Mouse (Mus musculus) gastrocnemius, adult 8-10 months (tissue): Measurements from ENCODE around the gene Msi2. TPM values are rescaled to one million over a fixed set of nuclear protein-coding genes. Genes with fewer than 3 reads are reported as not detected.

Experiments used
- DNase-seq, 2 experiments: peaks; one replicate each; pipeline ENCODE4 v3.0.0; 2022; ENCODE audit warnings: low spot score in 2 of 2
- total RNA-seq, 4 experiments: library from RNA; stranded (reverse); gene quantifications; 2 replicates each; pipeline ENCODE4 v1.2.4; 2022

Msi2 gene
- total RNA-seq, 4 experiments from 2014 or later: 150 to 209 (median 176) TPM

DNA sequence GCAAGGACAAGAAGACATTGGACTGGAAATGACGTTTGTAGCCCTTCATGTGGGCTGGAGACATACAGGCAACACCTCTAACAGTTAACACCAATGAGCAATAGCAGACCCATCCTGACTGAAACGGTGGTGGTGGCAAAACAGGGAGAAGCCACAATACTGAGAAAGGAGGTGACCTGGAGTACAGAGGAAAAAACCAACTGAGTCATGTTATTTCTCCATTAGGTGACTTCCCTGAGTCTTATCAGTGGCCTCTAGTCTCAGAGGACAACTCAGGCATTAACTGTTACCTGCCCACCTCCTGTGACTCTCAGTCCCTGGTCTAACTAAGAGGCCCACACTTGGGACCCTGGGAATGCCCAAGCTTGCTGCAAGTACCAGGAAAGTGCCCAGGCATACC lies 80.1 kb downstream of the Msi2 start:
- no peak for DNase-seq

DNA sequence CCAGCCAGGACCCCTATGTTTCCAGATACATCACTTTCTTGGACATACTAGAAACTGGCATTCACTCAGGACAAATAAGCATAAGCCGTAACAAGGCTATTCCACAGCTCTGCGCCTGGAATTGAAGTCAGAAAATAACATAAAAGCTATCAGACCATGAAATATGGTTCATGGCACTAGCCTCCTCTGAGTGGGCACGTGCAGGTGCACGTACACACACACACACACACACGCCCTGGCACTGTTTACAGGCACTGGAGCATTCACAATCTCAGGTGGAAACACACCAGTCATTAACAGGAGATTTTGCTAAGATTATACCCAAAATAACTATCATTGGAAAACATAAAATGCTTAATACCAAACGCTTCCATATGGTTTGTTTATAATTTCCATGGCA lies 81.4 kb downstream of the Msi2 start:
- DNase-seq: no peak

GRCm38 (mm10) chr11:88636319-88636718 lies 82.0 kb downstream of the Msi2 start:
- no peak for DNase-seq

GRCm38 (mm10) chr11:88634627-88635026 lies 83.7 kb downstream of the Msi2 start:
- DNase-seq: peak; percentile 51 to 55

- no peak for DNase-seq
These were observed 86.4 kb downstream of the Msi2 start for GRCm38 (mm10) chr11:88631932-88632230.

DNA sequence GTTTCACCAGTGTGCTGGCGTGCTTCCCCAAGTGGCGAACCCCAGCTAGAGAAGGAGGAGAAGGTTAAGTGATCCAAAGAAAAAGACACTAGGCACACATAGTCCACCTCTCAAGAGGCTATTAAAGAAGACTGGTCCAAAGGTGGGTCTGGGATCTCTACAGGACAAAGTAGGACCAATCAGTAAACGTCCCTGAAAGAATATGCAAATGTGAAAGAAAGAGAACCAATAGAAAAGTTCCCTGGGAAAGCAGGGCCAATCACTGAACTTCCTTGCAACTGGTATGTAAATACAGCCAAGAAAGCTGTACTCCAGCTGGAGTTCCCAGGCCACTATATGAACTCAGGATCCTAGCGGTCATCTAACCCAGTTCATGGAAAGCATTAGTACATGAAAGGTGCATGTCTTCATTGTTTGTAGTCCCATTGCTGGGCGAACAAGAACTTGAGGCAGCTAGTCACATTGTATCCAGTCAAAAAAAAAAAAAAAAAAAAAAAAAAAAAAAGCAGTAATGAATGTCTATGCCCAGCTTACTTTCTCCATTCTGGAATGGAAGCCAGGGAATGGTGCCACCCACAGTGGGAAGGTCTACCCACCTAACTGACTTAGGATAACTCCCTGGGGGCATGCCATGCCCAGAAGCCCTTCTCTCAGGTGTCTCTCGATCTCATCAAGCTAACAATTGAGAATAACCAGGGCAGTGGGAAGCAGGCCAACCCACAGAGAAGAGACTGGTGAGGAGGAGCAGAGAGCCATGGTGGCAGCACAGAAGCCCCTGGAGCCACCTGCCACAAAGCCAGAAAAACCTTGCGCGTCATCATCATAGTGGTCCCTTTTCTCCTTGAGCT lies 87.0 kb downstream of the Msi2 start:
- no peak for DNase-seq

- no peak for DNase-seq
These were observed 88.7 kb downstream of the Msi2 start for GRCm38 (mm10) chr11:88629619-88630018.

DNA sequence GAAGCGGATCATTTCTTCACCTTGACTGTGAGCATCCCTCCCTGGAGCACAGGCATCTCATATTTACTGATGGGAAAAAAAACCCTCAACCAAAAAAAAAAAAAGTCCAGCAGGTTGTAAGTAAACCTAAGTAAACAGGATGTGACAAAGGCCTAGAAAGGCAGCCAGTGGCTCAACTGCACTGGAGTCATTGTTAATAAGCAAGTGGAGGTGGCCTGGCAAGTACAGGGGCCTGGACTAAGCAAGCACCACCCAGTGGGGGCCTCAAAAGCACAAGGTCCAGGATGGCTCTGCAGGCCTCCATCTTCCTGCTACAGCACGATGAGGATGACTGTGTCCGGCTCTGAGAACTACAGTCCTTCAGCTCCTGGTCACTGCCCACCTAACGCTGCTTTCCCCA lies 89.1 kb downstream of the Msi2 start:
- DNase-seq: no peak

GRCm38 (mm10) chr11:88628676-88629075 lies 89.6 kb downstream of the Msi2 start:
- no peak for DNase-seq

GRCm38 (mm10) chr11:88627327-88627726 lies 91.0 kb downstream of the Msi2 start:
- no peak for DNase-seq

DNA sequence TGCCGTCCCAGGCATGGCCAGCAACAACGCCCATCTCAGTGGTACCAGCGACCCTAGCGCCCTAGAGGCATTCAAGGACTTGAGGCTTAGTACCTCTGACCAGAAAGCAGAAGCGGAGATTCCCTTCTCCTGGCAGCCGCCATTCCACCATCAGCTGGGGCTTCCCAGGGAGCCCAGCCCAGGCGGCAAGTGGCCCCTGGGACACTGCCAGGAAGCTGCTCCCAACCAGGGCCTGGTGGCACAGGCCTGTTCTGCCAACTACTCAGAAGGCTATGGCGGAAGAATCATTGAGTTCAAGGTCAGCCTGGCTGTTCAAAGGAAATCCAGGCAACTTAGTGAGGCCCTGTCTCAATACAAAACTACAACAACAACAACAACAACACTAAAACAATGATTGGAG lies 91.7 kb downstream of the Msi2 start:
- peak in 1 of 2 experiments; percentile 39 for DNase-seq

GRCm38 (mm10) chr11:88626061-88626460 lies 92.3 kb downstream of the Msi2 start:
- DNase-seq: no peak

DNA sequence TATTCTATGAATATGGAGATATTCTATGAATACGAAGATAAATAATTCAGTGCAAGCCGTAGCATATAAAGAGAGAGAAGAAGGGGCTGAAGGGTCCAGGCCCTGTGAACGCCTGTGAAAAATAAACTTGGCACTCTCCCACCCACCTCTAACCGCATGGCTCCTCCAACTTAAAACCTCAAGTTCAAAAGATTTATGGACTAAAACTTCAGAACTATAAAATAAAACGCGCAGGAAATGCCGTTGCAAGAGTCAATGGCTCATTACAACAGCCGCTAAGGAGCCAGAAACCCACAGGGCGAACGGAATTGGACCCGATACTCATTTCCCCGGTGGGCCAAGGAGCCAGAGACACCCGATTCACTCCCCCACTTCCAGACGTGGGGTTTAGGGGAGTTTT lies 93.2 kb downstream of the Msi2 start:
- no peak for DNase-seq

- DNase-seq: no peak
These were observed 93.7 kb downstream of the Msi2 start for GRCm38 (mm10) chr11:88624627-88625026.

DNA sequence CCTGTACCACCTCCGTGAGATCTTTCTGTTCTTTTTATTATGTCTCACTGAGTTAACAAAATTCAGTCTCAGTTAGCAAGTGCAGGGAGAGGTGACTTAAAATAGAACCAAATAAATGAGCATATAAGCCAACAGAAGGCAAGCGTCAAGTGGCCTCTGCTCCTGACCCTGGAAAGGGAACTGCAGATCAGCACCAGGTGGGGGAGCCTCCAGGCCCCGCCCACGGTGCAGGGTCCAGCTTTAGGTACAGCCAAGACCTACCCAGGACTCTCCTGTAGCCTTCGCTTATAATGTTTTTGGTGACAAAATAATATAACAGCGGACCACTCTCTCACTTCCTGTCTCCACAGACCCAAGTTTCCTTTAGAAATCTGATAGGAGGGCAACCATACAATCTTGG lies 94.6 kb downstream of the Msi2 start:
- no peak for DNase-seq

DNA sequence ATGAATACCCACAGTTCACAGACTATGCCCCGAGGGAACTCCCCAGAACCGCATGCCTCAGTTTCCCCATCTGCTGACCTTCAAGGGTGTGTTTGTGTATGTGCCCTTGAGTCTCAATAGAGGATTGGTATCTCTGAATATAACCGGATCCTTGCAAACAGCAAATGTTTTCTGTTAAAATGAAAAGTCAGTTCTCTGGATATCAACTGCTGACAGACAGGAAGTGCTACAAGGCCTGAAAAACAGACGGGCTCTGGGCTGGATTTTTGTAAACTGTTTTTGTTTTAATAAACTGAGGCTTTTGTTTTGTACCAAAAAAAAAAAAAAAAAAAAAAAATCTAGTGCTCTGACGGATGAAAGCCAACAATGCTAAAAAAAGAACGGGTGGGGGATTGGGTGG lies 95.8 kb downstream of the Msi2 start:
- DNase-seq: no peak

DNA sequence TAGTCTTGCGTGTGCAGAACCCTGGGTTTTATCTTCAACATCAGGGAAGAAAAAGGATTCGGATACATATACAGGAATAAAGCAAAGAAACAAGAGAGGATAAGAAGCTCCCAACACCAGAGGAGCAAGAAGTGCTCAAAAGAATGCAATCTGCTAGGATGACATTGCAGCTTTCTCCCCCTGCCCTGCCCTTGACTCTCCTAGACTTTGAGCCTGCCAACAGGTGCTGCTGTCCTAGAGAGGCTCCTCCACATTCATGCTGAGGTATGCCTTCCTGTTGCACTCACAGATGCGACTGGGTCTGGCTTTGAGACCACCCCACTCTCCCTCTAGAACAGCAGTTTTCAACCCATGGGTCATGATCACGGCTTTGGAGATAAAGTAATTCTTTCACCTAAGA lies 96.5 kb downstream of the Msi2 start:
- DNase-seq: no peak

DNA sequence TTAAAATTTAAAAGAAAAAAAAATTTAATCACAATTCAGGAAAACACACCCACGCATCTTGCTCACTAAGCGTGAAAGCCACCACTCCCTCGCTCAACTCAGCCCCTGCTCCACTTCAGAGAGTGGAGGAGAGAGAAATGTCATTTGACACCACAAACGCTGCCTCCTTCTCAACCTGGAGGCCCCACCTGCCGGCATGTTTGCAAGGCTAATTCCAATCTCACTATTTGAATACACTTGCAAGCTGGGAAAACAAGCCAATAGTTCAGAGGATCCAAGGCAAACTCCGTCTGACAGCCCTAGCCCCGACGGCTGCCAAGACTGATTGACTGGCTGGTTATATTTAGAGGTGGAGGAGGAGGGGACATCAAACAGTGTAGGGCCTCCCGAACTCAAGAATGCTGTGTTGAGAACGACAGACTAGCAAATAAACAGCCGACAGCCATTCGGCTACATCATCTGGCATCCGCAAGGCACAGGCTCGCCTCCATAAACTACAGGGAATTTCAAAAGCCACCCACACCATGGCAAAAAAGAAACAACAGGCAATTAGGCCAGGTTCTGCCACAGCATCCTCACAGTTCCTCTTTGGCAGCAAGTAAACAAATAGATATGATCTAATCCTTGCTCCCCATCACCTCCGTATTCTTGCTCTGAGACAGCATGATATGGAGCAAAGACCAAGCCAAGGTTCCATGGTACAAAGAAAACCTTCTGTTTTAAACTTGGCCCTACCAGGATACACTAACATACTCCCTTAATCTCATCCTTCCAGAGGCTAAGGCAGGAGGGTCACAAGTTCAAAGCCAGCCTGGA lies 97.9 kb downstream of the Msi2 start:
- peak; percentile 18 to 56 for DNase-seq

- DNase-seq: no peak
These were observed 98.7 kb downstream of the Msi2 start for GRCm38 (mm10) chr11:88619468-88620157.

GRCm38 (mm10) chr11:88618732-88619309 lies 99.5 kb downstream of the Msi2 start:
- DNase-seq: peak; percentile 69 to 70

- no peak for DNase-seq
These were observed 100.3 kb downstream of the Msi2 start for GRCm38 (mm10) chr11:88618005-88618501.

GRCm38 (mm10) chr11:88617380-88617779 lies 100.9 kb downstream of the Msi2 start:
- no peak for DNase-seq
